Mouse (Mus musculus) lung, adult 2 months (tissue): ENCODE measurements at regions not wholly inside any gene's neighbourhood (a gene's known extent, or its start where the extent isn't known, plus 50 kb on each side); places are given as distances from the start of the nearest gene placed in this dataset.

Experiments
- CTCF ChIP-seq: fragments of 200-500 bp; IDR thresholded peaks from 2 replicates; pipeline ENCODE4 v1.5.1; 2011; ENCODE audit warnings: mild to moderate bottlenecking, low read length, control low read depth; ENCODE audit not compliant: insufficient read depth
- POLR2A ChIP-seq: fragments of 200-500 bp; IDR thresholded peaks from 2 replicates; pipeline ENCODE4 v1.6.1; 2011; ENCODE audit warnings: low read depth, mild to moderate bottlenecking, control low read depth, low read length, borderline replicate concordance; ENCODE audit errors: extremely low read depth

DNA sequence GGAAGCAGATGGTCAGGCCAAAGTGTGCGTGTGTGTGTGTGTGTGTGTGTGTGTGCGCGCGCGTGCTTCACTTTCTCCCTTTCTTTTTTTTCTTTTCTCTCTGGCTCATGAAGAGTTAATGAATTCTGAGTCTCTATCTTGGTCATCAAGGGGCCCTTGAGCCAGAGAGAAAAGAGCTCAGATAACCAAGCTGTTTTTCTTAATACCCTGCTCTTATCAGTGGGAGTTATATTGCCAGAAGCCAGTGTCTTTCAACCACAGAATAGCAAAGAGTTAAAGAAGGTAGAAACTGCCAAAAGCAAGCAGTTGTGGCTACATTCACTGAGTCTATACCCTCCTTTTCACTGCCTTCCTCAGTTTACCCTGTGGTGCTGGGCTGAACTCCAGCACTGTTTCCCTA is 60.6 kb upstream of the Dapk1 start:
- TF ChIP-seq CTCF (no peak), POLR2A (no peak)
